Mouse (Mus musculus): ENCODE results near the gene Lgi2. TPM values are rescaled to one million over a fixed set of nuclear protein-coding genes. Genes with fewer than 3 reads are reported as not detected.

Lgi2 gene
- total RNA-seq, 2 experiments from 2014 or later: 2.6 to 3.5 TPM

- no peak for DNase-seq
- intact Hi-C loops (cut with DNase I; ENCODE audit: low total_unique reads): no loop called here
Measured at GRCm38 (mm10) chr5:52543770-52544169, 22.5 kb downstream of the Lgi2 start.

- no peak for DNase-seq
- intact Hi-C loops (cut with DNase I; ENCODE audit: low total_unique reads): no loop called here
Measured at GRCm38 (mm10) chr5:52540186-52540585, 26.1 kb downstream of the Lgi2 start.

DNA sequence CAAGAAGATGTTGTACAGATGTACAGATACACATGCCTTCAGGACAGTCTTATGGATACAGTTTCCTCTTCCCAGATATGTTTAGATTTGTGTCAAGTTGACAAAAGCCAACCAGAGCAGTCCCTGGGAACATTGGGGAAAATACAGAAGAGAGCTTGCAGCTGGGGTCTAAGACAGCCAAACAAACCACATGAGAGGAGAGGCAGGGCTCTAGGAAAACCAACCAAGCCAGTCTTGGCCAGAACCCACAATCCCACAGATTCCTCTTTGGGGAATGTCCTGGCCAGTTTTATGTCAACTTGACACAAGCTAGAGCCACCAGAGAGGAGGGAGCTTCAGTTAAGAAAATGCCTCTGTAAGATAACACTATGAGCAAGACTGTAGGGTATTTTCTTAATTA, 26.8 kb downstream of the Lgi2 start:
- DNase-seq: no peak
- intact Hi-C loops (cut with DNase I; ENCODE audit: low total_unique reads): no loop called here

GRCm38 (mm10) chr5:52537024-52537423, 29.2 kb downstream of the Lgi2 start:
- DNase-seq: no peak
- intact Hi-C loops (cut with DNase I; ENCODE audit: low total_unique reads): no loop called here

DNA sequence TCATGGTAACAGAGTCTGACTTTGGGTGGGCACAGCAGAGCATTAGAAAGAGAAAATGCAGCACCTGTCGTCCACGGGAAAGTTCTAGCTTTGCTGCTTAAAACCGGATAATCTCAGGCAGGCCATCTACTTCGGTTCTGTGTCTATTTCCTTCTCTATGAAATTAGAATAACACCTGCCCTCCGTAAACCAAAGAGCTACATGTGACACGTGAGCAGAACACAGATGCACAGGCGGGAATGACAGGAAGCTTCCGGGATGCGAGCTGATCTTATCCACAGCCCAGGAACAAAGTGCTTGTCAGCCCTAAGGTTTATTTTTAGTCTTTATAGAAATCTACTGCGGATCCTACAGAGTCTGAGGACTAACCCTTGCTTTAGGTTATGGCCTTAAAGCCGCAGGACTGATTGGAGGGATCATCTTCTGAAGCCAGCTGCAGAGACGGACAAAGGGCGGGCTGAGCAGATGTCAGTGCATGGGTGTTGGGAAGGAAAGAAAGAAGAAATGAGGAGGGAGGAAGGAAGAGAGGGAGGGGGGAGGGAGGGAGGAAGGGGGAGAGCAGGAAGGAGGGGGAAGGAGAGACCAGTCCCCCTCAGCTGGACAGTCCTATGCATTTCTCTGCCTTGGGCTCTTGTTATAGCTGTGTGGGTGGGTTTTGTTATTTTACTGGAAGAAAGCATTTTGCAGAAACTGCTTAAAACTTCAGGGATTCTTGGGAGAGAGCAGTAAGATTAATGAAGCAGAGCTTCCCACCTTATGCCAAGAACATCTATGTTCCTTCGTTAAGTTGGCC, 31.3 kb downstream of the Lgi2 start:
- no peak for DNase-seq
- intact Hi-C loops (cut with DNase I; ENCODE audit: low total_unique reads): no loop called here

- intact Hi-C loops (cut with DNase I; ENCODE audit: low total_unique reads): no loop called here
- no peak for DNase-seq
Measured at GRCm38 (mm10) chr5:52533705-52534104, 32.6 kb downstream of the Lgi2 start.

DNA sequence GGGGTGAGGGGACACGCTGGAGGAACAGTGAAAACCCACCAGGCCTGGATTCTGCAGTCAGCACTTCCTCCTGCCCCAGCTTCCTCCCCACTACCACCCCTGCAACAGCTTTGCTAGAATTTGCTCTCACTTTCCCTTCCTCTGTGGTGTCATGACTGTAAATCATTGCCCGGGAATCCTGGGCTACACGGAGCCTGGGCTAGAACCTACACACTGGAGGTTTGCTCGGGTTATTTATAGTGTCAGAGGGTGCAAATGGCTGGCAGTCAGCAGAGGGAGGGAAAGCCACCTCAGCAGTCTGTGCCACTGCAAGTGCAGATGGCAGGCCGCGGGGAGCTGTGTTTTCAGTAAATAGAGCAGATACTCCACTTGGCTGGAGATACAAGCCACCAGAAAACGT, 37.7 kb downstream of the Lgi2 start:
- intact Hi-C loops (cut with DNase I; ENCODE audit: low total_unique reads): no loop called here
- no peak for DNase-seq

- no peak for DNase-seq
- intact Hi-C loops (cut with DNase I; ENCODE audit: low total_unique reads): no loop called here
Measured at GRCm38 (mm10) chr5:52526324-52526986, 39.8 kb downstream of the Lgi2 start.

- intact Hi-C loops (cut with DNase I; ENCODE audit: low total_unique reads): loop anchor here (5.0 kb wide), 1 partner anchor 133 kb away; no protein-coding TSS in a partner anchor
- no peak for DNase-seq
Measured at GRCm38 (mm10) chr5:52524207-52524606, 42.1 kb downstream of the Lgi2 start.

DNA sequence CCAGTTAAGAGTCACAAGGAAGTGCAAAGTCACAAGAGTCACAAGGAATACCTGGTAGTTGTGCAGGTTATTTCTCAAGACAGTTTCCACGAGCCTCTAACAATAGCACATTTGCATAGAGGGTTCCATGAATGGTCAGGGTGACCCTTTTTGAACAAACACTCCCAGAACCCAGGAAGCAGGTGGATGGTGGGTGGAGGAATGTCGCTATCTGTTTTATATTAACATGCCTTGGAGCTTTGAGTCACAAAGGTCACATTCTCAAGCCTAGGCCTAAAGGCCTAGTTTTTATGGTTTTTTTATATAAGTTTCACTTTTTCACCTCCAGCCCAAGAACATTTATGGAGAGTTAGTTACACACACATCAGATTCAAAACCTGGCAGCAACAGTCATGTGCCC, 46.3 kb downstream of the Lgi2 start:
- intact Hi-C loops (cut with DNase I; ENCODE audit: low total_unique reads): loop anchor here (5.0 kb wide), 1 partner anchor 137 kb away; no protein-coding TSS in a partner anchor
- DNase-seq: no peak

DNA sequence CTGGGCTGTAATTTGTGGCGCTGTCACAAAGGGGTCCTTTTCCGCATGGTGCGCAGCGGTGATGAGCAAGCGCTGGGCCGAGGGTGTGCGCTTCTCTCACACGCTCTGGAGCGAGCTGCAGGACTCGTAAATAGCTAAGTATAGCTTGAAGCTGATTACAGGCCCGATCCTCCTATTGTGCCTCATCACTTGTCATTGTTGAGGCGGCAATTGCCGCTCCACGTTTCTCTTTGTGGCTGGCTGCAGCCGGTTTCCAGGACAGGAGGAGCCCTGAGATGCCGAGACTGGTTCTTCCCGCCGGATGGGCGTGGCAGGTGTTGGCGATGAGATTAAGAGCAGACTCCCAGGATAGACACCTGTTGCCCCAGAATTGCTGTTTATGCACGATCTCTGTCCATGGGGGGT, 50.2 kb downstream of the Lgi2 start:
- DNase-seq: no peak
- intact Hi-C loops (cut with DNase I; ENCODE audit: low total_unique reads): no loop called here

DNA sequence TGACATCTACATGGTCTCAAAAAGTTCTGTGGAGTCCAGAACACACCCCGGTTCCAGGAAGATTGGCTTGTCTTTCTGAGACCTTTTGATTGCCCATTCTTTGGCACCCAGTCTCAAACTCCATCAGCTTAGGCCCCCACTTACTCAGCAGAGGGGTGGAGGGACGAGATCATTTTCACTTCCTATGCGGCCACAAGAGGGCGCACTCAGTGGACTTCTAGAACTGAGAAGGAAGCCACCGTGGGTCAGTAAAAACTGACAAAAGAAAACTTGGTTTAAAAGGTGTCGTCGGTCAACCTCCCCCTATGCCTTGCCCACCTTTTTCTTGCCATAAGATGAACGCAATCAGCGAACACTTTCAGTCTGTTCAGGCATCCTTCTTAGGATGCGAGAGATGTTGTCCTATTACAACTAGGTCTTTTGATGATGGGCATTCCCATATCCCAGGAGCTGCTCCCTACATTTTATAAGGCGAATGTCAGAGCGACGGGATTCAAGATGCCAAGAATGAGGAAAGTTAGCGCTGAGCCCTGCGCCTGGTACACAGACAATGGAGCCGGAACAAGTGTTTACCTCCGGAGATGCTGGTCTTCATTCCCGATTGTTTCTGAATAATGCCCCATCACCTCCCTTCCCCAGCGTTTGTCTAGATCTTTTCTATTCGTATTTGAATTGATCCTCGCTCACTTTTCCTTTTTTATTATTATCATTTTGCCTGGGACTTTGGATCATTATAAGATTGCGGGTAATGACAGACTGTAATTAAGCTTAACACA, 50.8 kb downstream of the Lgi2 start:
- peak; percentile 70 for DNase-seq
- intact Hi-C loops (cut with DNase I; ENCODE audit: low total_unique reads): no loop called here

- intact Hi-C loops (cut with DNase I; ENCODE audit: low total_unique reads): loop anchor here (5.0 kb wide), 1 partner anchor 126 kb away; no protein-coding TSS in a partner anchor
- DNase-seq: no peak
Measured at GRCm38 (mm10) chr5:52511089-52511488, 55.2 kb downstream of the Lgi2 start.

GRCm38 (mm10) chr5:52509416-52509815, 56.8 kb downstream of the Lgi2 start:
- intact Hi-C loops (cut with DNase I; ENCODE audit: low total_unique reads): no loop called here
- no peak for DNase-seq

DNA sequence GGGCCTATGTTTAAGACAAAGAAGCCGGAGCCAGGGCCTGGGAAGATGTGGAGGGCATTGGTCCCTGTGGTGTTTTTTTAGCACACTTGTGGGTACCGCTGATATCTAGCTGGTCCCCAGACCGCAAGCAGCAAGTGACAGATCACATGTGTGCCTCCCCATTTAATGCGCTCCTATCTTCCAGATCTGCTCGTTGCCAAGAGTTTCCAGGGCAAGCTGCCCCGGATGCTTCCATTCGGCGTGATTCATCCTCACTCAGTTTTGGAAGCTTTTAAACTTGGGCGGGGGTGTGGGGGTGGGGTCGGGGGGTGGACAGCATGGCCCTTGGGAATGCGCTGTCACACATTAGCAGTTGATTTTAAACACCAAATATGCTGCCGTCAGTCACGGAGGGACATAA, 61.6 kb downstream of the Lgi2 start:
- intact Hi-C loops (cut with DNase I; ENCODE audit: low total_unique reads): no loop called here
- peak; percentile 32 for DNase-seq

DNA sequence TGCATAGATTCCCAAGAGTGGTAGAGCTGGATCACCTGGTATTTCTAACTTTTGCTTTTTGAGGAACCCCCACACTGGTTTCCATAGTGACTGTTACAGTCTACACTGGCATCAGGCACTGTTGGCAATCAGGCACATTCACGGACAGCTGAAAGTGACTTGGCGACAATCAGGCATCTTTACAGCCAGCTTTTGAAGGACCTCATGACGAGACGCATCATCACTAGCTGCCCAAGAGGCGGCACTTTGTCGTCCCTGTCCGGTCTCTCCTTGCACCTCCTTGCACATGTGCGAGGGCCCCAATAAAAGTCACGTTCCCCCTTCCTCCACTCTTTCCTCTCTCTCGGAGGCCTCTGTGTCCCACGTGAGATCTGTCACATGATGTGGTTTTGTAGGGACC, 62.1 kb downstream of the Lgi2 start:
- no peak for DNase-seq
- intact Hi-C loops (cut with DNase I; ENCODE audit: low total_unique reads): no loop called here

DNA sequence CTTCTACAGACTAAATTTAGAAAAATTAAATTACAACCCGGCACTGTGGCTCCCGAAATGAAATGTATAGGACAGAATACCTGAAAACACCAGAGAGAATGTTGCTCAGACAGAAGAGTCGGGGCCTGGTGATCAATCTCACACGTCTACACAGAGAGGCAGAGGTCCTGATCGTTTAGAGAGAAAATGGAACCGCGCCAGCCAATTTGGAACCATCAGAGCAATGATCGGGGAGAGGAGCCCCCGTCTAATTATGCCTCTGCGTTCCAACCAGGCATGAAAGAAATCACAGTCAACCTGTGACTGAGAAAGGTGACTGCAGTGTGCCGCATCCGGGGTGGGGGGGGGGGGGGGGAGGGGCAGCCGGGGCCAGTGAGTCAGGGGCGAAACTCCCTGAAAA, 70.6 kb downstream of the Lgi2 start:
- intact Hi-C loops (cut with DNase I; ENCODE audit: low total_unique reads): no loop called here
- DNase-seq: no peak

DNA sequence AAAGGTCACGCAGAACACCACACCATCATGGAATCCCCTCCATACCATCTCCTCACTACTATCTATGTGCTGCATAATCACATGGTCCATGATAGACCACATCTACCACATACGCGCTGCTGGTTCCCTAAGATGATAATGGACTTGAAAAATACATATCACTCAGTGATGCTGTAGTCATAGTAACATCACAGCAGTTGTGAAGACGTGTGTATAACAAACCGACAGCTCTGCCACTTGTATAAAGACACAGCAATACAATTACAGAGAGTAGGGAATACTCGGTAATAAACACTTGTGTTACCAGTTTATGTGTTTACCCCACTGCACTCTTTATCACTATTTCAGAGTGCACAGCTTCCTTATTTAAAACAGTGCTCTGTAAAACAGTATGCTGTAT, 74.8 kb downstream of the Lgi2 start:
- no peak for DNase-seq
- intact Hi-C loops (cut with DNase I; ENCODE audit: low total_unique reads): no loop called here

GRCm38 (mm10) chr5:52487559-52488430, 78.5 kb downstream of the Lgi2 start:
- no peak for DNase-seq
- intact Hi-C loops (cut with DNase I; ENCODE audit: low total_unique reads): no loop called here

Measured in gastrocnemius, postnatal 14 days (tissue).